Mouse (Mus musculus): Measurements from ENCODE around the gene Gpr132. TPM values are rescaled to one million over a fixed set of nuclear protein-coding genes. Genes with fewer than 3 reads are reported as not detected.
A peak's percentile ranks its signal among the peaks of the same experiment; 100 is the strongest.
"Not testable (repeated sequence)": the region's sequence is repeated elsewhere in the genome, so short reads cannot be mapped to it uniquely, and the experiment has no call there.

Gpr132 gene
- total RNA-seq, 1 experiment from 2014 or later = 0.30 TPM

DNA sequence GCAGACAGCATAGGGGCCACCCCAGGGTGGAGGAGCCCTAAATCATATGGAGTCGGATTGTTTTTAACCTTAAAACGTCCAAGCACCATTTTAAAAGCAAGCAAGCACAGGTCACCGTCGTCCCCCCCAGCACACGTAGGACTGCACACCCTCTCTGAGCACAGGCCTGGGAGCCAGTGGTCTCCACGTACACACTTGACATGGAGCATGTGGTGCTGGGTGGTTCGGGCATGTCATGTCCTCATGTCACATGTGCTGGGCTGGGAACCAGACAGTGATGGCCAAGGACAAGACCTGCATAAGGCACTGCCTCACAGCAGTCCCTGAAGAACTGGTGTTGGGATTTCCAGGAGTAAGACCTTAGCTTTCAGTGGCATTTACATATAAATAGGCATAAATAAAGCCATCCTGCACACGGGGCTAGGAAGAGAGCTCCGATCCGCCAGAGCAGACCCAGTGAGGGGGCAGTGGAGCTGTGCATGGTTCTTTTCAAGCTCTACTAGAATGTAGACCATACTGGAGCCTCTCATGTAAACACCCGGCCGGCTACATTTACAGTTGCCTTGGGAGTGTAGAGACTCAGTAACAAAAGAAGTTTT is 47.5 kb downstream of the Gpr132 start:
- no peak for DNase-seq

- DNase-seq = no peak
Measured at GRCm38 (mm10) chr12:112819057-112819662, 48.9 kb downstream of the Gpr132 start.

DNA sequence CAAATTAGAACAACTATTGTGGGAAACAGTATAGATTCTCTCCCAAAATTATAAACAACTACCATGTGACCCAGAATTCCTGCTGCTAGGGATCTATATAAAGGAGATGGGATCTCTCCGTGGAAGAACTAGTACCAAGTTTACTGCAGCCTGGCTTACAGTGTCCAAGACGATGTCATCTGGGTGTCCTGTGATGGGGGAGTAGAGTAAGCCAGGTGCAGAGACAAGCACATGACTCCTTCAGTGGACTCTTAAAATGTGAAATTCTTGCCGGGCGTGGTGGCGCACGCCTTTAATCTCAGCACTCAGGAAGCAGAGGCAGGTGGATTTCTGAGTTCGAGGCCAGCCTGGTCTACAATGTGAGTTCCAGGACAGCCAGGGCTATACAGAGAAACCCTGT is 51.2 kb downstream of the Gpr132 start:
- DNase-seq = not testable (repeated sequence)

DNA sequence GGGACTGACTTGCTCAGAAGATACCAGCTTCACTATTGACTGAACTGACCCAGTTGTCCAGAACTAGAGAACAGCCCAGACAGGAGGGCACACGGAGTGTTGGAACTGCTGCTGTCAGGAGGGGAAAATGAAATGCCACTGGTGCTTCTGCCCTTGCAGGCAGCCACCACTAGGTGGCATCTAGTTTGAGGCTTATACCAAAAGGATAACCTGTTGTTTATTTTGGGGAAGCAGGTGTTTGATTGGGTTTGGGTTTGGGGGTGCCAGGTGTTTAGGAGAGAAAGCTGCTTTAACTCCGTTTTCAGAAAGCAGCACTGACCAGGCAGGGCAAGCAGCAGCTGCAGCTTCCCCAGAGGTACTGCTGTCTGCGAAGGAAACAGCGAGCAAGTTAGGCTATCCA is 51.7 kb downstream of the Gpr132 start:
- peak; percentile 67 for DNase-seq

- no peak for DNase-seq
Measured at GRCm38 (mm10) chr12:112814682-112815470, 53.2 kb downstream of the Gpr132 start.

- no peak for DNase-seq
Measured at GRCm38 (mm10) chr12:112813370-112813769, 54.7 kb downstream of the Gpr132 start.

DNA sequence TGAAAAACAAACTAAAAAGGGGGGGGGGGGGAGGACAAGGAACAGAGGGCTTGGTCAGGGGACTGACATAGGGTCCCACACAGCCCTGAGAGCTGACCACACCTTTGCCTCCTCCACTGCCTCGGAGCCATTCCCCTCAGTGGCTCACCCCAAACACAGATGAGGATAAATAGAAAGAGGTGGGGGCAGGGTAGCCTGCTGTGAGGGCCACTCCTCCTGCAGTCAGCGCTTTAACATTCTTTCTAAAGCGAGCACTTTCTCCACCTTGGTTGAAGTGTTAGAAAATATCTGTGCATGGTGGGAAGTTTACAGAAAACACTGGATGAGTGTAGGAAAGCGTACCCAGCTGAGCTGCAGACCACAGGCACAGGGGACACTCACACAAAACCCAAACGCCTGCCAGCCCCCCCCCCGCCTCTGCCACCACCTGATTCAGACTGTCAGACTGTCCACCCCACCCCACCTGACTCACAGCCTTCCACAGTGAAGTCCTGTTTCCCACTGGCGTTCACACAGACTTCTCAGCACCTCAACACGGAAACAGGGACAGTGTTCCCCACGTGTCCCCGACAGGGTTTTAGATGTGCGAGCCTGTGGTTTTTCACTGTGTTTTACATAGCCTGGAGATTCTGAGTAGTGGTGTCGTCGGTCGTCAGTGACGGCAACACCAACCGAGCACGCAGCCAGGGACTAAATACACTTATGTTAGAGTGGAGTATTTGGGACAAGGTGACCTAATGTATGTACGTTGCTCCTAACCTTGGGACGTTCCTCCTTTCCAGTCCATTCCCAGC is 57.7 kb downstream of the Gpr132 start:
- no peak for DNase-seq

GRCm38 (mm10) chr12:112809641-112810040 is 58.4 kb downstream of the Gpr132 start:
- DNase-seq = no peak

DNA sequence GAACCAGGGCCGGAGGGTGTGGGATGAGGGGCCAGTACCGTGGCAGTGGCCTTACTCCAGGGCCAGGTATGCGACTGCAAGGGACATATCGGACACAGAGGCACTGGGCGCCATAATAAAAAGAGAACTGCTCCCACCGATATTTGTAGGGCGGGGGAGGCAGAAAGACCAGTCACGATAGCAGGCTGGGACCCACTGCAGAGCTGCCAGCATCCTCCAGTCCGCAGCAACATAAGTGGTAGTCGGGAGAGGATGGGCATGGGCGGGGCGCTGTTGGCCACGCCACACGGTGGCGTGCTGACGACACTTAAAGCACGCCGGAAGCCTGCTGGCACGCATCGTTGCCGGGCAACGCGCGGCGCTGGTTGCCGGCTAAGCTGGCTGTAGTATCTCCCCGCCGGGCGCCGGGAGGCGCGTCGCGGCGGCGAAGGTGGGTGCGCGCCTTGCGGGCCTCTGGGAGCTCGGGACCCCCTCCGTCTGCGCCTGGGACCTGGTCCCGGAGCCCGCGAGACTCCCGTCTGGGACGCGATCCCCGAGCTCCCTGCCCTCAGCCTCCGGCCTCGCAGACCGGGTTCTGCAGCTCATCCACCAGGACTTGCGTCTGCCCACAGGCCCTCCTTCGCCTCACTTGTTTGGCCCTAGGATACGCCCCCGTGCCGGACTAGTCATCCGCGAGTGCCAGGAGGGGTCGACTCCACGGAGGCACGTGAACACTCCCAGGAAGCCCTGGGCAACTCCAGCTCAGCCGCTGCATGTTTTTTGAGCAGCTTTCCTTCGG is 59.3 kb downstream of the Gpr132 start, which contains the start of gene Clba1:
Gene Clba1 (plus strand): TSS at position 351 of the 778 bp plus-strand sequence.
- peak; percentile 94 for DNase-seq

- DNase-seq = no peak
Measured at GRCm38 (mm10) chr12:112808212-112808586, 59.8 kb downstream of the Gpr132 start.

DNA sequence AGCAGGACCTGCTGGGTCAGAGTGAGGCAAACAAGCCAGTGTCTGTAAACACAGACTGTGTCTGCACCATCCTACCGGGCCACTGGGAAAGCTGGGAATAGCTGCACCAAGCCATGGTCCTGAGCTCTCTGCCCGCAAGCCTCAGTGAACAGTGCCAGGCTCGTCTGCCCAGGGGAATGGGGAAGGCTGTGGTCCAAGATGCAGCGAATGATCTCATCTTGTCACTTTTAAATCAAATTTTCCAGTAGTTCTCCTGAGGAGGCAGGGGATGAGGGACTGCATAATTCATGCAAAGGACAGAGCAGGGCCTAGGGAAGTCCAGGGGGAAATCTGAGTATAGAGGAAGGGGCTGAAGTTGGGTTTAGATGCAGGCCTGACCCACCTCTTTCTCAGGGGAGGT is 60.2 kb downstream of the Gpr132 start:
- no peak for DNase-seq

DNA sequence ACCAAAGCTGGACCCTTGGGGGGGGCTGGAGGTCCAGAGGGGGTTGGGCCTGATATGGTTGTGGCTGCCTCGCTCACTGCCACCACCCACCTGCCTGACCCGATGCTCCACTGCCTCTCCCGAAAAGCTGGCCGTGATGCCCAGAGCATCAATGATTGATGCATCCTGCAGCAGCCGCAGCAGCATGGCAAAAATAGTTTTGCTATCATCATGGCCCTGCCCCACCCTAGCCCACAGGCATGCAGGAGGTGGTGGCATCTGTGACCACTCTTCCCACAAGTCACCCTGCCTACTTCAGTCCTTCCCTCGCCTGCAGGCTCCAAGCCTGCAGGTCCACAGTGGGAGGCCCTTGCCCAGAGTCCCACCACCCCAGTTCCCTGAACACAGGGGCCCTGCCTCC is 62.0 kb downstream of the Gpr132 start:
- DNase-seq = no peak

DNA sequence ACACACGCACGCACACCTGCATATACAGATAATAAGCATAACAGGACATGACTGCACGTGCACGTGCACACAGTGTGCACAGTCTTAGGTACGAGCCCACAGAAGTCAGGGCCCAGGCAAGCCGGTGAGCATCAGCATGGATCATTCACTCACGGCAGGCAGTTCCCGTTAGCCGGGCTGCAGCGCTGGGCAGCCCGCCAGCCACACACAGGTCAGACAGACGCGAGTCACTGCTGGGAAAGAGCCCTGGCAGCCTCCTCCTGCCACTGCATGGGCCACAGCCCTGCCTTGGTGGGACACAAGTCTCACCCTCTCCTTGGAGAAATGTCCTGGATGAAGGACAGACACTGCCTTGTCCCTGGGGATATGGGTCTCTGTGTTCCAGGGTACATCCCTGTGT is 64.0 kb downstream of the Gpr132 start:
- peak; percentile 69 for DNase-seq

DNA sequence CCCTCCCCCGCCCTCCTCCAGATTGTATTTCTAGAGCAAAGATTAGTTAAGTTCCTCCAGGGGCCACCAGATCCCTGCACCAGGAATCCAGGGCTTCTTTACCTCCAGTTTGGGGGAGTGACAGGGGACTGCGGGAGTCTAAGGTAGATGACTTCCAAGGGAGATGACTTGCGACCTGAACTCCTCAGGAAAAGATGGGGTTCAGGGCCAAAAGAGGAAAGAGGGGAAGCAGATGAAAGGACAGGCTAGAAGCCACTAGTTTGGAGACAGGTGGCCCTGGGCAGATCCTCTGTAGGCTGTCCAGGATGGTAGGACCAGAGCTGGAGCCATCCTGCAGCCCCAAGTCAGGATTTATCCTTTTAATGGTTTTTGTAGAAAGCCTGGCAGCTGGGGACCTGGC is 65.1 kb downstream of the Gpr132 start:
- no peak for DNase-seq

GRCm38 (mm10) chr12:112801864-112802846 is 65.9 kb downstream of the Gpr132 start, which contains the start of gene Ahnak2:
Ahnak2 (minus strand) TSS chr12:112802657.
- peak; percentile 67 for DNase-seq

Other genes with a start within 250 kb of the Gpr132 start
- gene Adssl1, start 248.2 kb downstream of the Gpr132 start, total RNA-seq (2021) = 34.1 and 37.6 TPM in 2 replicates
- 48.4 and 54.1 TPM in 2 replicates for gene Siva1, start 223.5 kb downstream of the Gpr132 start, total RNA-seq (2021)
- gene Akt1, start 193.3 kb downstream of the Gpr132 start, total RNA-seq (2021) = 245 and 247 TPM in 2 replicates
- gene Zbtb42, start 189.4 kb downstream of the Gpr132 start, total RNA-seq (2021) = 2.8 and 4.6 TPM in 2 replicates
- gene Cep170b, start 147.8 kb downstream of the Gpr132 start, total RNA-seq (2021) = 29.1 and 33.0 TPM in 2 replicates
- gene Pld4, start 107.6 kb downstream of the Gpr132 start, total RNA-seq (2021) = 6.4 and 19.9 TPM in 2 replicates
- gene Ahnak2, start 65.6 kb downstream of the Gpr132 start, total RNA-seq (2021) = 7.2 and 9.6 TPM in 2 replicates
- 3.4 and 5.6 TPM in 2 replicates for gene Clba1, start 59.3 kb downstream of the Gpr132 start, total RNA-seq (2021)
- gene Cdca4, start 38.8 kb downstream of the Gpr132 start, total RNA-seq (2021) = 19.9 and 21.4 TPM in 2 replicates
- gene Jag2, start 61.5 kb upstream of the Gpr132 start, total RNA-seq (2021) = 18.6 and 20.8 TPM in 2 replicates
- 32.5 and 35.7 TPM in 2 replicates for gene Nudt14, start 73.9 kb upstream of the Gpr132 start, total RNA-seq (2021)
- 18.3 and 21.1 TPM in 2 replicates for gene Btbd6, start 108.3 kb upstream of the Gpr132 start, total RNA-seq (2021)
- 46.3 and 57.7 TPM in 2 replicates for gene Brf1, start 132.5 kb upstream of the Gpr132 start, total RNA-seq (2021)
- 30.0 and 31.1 TPM in 2 replicates for gene Pacs2, start 146.3 kb upstream of the Gpr132 start, total RNA-seq (2021)
- 0.37 and 0.49 TPM in 2 replicates for gene Tex22, start 206.3 kb upstream of the Gpr132 start, total RNA-seq (2021)
- gene Mta1, start 230.1 kb upstream of the Gpr132 start, total RNA-seq (2021) = 83.7 and 94.0 TPM in 2 replicates

All from adrenal gland, postnatal 14 days (tissue).